Mouse (Mus musculus) urinary bladder, postnatal 25 days (tissue): Measurements from ENCODE around the gene Tmem30a.

Experiments used
- DNase-seq: peaks from one replicate; pipeline ENCODE4 v3.0.0; 2022; ENCODE audit warnings: low spot score

Gene Tmem30a

DNA sequence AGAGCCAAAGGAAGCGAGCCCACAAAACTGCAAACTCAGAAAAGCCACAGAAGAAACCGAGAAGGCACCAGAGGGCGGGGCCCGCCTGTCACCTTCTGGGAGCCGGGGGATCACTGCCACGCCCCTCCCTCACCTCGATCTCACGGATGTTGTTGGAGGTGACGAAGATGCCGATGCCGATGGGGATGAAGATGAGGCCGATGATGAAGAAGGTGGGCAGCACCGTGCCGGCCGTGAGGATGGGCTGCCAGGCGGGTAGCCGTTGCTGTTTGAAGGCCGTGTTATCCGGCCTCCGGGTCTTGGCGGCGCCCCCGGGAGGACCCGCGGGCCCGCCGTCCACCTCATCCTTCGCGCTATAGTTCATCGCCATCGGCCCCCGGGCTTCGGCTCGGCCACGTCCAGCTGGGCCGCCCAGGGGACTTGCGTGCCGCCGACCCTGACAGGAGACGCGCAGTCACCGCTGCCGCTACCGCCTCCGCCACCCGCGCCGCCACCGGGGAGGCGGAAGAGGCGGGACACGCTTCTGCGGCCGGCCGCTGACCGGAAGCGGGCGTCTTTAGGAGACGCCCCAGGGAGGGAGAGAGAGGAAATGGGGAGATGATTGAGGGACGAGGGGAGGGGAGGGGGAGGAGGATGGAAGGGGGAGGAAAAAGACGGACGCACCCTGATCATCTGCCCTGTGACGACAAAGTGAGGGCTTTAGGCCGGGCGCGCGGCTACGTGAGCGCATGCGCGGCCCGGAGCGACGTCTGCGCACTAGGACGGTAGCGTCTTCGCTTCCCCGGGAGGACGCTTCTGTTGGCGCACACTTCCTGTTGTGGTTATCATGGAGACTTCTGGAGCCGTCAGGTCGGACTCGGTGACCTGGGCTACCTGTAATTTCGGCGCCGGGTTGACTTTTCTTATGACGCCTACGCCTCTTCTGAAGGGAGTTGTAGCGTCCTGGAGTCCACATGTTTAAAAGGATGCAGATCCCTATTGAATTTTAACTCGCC is at the start of gene Tmem30a:
Gene Tmem30a (minus strand): TSS at position 667 of the 995 bp plus-strand sequence.
- DNase-seq, result peak; percentile 91

GRCm38 (mm10) chr9:79842615-79843014 is 49.3 kb upstream of the Tmem30a start:
- DNase-seq, result no peak

GRCm38 (mm10) chr9:79842028-79842427 is 48.7 kb upstream of the Tmem30a start:
- no peak for DNase-seq

GRCm38 (mm10) chr9:79831294-79831693 is 38.0 kb upstream of the Tmem30a start:
- no peak for DNase-seq

DNA sequence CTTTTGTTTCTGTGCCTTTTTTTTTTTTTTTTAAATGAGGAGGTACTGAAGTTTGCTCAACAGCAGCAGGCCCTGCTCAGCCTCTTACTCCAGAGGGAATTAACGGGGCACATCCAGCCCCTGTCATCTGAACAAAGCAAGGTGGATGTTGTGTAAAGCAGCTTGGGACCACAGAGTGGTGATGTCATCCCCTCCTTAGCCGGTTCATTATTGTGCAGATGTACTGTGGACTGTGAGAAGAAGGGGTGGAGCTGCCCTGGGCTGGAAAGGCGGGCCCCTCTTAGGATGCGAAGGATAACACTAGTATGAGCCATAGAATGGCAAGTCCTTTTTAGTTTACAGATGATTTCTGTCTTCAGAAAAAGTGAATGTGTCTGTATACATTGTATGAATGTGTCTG is 37.6 kb upstream of the Tmem30a start:
- no peak for DNase-seq

DNA sequence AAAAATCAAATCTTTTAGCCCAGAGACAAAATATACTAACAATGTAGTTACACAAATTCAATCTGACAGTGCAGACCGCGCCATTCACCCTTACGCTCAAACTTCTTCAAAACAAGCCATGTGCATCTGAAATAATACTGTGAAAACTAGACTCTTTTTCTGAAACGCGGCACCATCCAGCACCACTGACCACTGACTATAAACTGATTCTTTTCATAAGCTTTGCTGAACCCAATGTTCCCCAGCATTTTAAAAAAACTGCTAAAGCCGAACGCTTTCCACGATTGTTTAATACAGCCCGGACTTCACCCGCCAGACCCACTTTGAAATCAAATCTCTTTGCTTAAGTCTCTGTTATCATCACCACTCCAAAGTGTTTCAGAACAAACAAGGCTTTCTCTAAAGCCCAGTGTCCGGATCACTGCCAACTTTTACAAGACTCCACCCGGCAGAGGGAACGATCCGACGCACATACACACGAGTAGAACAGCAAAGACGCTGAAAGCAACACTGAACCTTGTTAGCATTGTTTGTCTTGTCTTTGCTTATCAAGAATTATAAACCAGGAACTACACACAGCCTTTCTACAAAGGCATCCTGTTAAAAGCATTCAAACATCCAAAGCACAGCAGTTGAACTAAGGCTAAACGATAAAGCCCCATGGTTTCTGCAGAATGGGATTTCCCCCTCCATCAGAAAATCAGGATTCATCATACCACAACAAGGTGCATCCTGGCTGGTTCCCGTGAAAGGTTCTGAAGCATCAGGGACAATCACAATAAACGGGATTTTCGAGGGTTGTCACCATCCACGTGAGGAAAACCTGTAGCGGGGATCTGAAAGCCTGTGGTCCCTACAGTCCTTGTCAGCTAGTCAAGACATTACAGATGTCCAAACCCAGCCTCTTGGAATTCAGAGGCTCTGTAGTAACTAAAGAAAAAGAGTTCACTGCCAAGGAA is 36.8 kb upstream of the Tmem30a start:
- DNase-seq, result peak; percentile 11

DNA sequence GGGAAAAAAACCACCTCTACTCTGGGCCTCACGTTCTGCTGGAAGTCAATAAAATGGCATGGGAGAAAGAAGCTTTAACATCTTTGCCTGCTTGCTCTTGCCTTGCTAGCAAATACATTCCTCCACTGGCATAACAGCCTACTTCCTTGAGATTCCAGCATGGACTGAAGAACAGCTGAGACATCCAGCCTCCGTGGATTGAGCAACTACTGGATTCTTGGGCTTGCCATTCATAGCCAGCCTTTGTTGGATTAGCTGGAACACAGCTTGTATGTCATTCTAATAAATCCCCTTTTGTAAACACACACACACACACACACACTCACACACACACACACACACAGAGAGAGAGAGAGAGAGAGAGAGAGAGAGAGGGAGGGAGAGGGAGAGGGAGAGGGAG is 33.8 kb upstream of the Tmem30a start:
- no peak for DNase-seq

GRCm38 (mm10) chr9:79825526-79825925 is 32.2 kb upstream of the Tmem30a start:
- DNase-seq, result no peak

DNA sequence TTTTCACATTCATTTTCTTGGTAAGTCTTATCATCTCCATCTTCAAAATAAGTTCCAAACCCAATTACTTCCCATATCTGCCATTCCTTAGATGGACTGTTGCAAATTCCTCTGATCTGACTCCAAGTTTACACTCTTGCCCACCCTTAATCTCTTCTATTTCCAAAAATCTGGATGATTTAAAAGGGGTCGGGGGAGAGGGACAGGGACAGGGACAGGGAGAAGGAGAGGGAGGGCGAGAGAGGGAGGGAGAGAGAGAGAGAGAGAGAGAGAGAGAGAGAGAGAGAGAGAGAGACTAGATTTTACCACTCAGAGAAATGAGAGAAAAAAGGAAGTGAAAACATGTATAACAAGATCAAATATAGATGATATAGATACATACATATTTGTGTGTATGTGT is 30.5 kb upstream of the Tmem30a start:
- DNase-seq, result no peak

DNA sequence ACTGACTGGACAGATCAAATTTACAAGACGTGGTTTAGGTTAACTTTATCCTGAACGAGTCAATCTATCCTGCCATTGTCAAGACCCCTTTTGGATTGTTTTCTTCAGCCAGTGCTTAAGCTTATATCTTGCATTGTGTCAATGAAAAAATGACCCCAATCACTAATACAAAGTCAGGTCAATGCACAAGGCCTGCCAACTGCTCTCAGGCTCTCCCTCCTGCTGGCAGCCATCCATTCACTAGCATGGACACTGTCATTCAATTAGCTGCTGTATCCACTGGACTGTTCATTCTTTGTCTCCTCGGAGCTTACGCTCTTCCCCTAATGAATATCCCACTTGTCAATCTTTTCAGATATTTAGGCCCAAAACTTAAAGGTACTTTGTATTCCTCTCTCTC is 30.1 kb upstream of the Tmem30a start:
- DNase-seq, result no peak

- DNase-seq, result no peak
Observed at GRCm38 (mm10) chr9:79816464-79816863, 23.2 kb upstream of the Tmem30a start.

GRCm38 (mm10) chr9:79816013-79816412 is 22.7 kb upstream of the Tmem30a start:
- no peak for DNase-seq

DNA sequence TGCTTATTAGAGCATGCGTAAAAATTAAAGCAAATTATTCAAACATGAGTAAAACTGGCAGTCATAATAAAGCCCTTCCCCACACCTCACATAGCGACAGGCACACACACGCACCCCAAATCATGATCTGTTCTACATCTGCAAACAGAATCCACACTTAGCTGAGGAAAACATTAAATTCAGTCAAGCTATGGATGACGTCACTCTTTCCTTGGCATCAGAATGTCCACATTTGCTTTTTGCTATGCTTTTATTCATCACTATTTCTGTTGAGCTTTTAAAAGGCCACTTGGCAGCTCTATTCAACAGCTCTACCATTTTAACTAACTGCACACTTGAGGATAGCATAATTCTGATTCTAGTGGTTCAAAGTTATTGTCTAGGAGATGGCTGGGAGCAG is 21.3 kb upstream of the Tmem30a start:
- DNase-seq, result no peak

DNA sequence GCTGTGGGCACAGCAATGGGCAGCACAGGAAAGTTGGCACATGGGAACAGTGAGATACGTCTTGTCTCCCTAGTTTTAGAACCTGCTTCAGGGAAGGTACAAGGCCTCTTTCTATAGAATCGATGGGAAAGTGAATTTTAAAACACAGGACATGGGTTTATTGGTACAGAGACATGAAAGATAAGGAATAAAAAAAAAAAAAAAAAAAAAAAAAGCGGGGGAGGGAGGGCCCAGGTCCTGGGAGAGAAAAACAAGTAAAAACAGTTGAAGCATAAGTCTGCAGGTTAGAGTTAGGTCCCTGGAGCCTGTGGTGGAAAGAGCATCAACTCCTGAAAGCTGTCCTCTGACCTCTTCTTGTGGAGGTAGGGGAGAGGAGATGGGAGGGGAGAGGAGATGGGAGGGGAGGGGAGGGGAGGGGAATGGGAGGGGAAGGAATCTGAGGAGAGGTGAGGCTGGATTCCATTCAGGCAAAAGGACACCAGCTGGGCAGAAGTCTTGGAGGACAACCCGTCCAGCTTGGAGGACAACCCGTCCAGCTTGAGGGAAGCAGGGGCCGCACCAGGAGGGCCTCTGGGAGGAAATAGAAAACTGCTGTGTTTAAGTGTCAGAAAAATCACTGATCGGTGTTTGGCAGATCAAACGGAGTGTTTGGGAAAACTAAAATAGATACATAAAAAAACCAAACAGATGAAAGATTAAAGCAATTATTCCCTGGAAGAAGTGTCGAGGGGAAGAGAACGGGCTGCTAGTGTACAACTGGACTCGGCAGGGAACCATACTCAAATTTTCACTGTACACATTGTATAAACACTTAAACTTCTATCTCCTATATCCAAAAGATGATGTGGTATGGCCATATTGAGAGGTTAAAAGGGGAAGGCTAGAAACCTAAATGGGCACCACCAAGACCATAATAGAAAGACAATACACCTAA is 17.9 kb upstream of the Tmem30a start:
- no peak for DNase-seq

GRCm38 (mm10) chr9:79810534-79810933 is 17.2 kb upstream of the Tmem30a start:
- no peak for DNase-seq

GRCm38 (mm10) chr9:79809411-79809810 is 16.1 kb upstream of the Tmem30a start:
- DNase-seq, result no peak

DNA sequence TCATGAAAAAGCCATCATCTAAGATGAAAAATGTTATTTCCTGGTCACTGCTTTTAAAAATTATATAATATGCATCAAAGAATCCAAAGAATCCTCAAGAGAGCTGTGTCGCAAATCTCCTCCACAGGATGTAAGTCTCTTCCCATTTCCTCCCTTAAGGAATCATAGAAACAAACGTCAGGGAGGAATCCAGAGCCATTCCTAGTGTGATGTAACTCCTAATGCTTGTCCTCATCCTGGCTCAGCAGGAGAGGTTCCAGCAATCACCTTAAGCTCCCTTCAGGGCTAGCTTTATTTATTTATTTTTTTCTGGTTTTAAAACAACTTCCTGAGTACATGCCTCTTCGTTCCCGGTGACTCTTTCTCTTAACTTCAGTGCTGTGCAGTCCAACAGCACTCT is 13.9 kb upstream of the Tmem30a start:
- DNase-seq, result no peak

GRCm38 (mm10) chr9:79806317-79807075 is 13.2 kb upstream of the Tmem30a start:
- no peak for DNase-seq

GRCm38 (mm10) chr9:79805426-79805825 is 12.1 kb upstream of the Tmem30a start:
- DNase-seq, result no peak

DNA sequence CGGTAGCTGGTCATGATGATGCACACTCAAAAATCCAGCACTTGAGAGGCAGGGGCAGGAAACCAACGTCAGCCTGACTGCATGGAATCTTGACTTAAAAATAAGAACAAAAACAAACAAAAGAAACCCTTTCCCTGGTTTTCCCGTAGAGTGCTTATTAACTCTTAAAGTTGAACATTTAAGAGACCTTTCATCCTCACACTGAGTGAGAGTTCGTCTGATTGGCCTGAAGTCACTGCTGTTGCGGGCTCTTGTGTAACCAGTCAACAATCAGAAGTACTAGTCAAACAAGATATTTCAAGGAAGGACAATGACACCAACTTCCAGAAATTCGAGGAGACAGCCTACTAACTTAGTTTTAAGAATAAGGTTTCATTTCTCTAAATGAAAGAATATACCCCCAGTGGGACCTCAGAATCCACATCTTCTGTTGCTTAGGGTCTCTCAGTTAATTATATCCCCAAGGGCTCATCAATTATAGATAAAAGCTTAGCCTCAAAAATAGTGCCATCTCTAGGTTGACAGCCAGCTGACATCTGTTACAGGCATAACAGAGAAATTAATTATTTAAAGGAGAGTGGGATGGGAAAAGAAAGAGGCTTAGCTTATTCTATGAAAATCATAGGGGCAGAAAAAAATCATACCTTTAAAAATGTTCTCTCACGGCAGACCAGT is 3.3 kb upstream of the Tmem30a start:
- DNase-seq, result no peak
